Mouse (Mus musculus): ENCODE results near the gene Kcnk12. TPM values are rescaled to one million over a fixed set of nuclear protein-coding genes. Genes with fewer than 3 reads are reported as not detected.

Gene Kcnk12
- 19.3 and 30.4 TPM in 2 replicates for polyA plus RNA-seq (2012; rRNA removed)

GRCm38 (mm10) chr17:87797688-87798291, at the start of gene Kcnk12:
Kcnk12 (minus strand) TSS chr17:87797994.

Other genes starting within 250 kb of the Kcnk12 start
- 60.3 and 101 TPM in 2 replicates for gene Epcam, start 162.0 kb downstream of the Kcnk12 start, polyA plus RNA-seq (2012; rRNA removed)
- 6.3 and 11.4 TPM in 2 replicates for gene Msh2, start 125.7 kb downstream of the Kcnk12 start, polyA plus RNA-seq (2012; rRNA removed)
- gene Rpl36-ps4, start 123.0 kb upstream of the Kcnk12 start, polyA plus RNA-seq (2012; rRNA removed): not detected in 2 replicates
- 4.1 and 4.5 TPM in 2 replicates for gene Msh6, start 177.1 kb upstream of the Kcnk12 start, polyA plus RNA-seq (2012; rRNA removed)